Mouse (Mus musculus) ES-E14 (cell line): ENCODE results near the gene Slc6a1. TPM values are rescaled to one million over a fixed set of nuclear protein-coding genes. Genes with fewer than 3 reads are reported as not detected.
A peak's percentile ranks its signal among the peaks of the same experiment; 100 is the strongest.

ENCODE experiments used
- DNase-seq: peaks from one replicate; pipeline ENCODE4 v3.0.0-alpha.2; 2013; ENCODE audit warnings: low read depth, low spot score
- H3K27ac ChIP-seq: 2 replicates; pipeline ENCODE4 v1.5.1; 2012; ENCODE audit warnings: low read depth, mild to moderate bottlenecking, low read length, moderate library complexity, mixed read lengths; ENCODE audit not compliant: poor library complexity, insufficient read depth, severe bottlenecking
- H3K36me3 ChIP-seq: 2 replicates; pipeline ENCODE4 v1.6.1; 2012; ENCODE audit warnings: mild to moderate bottlenecking, low read length, moderate library complexity, mixed read lengths; ENCODE audit not compliant: control insufficient read depth, poor library complexity, insufficient read depth, severe bottlenecking
- H3K4me1 ChIP-seq, 2 experiments: fragments of 150-350 bp in 1 of 2; sonication (generic) in 1 of 2; 2 replicates each; pipeline ENCODE4 v1.6.1; 2012; ENCODE audit warnings: low read length in 2 of 2, mild to moderate bottlenecking in 1 of 2, mixed read lengths in 1 of 2; ENCODE audit not compliant: control insufficient read depth in 2 of 2, insufficient read depth in 2 of 2, poor library complexity in 1 of 2
- H3K4me3 ChIP-seq, 2 experiments: fragments of 150-350 bp in 1 of 2; sonication (generic) in 1 of 2; 2 replicates each; pipeline ENCODE4 v1.5.1; 2012; ENCODE audit warnings: low read length in 2 of 2, low read depth in 1 of 2, mild to moderate bottlenecking in 1 of 2, mixed read lengths in 1 of 2; ENCODE audit not compliant: insufficient read depth in 1 of 2, poor library complexity in 1 of 2, severe bottlenecking in 1 of 2
- H3K9ac ChIP-seq: 2 replicates; pipeline ENCODE4 v1.6.1; 2012; ENCODE audit warnings: low read depth, mild to moderate bottlenecking, low read length, mixed read lengths; ENCODE audit not compliant: poor library complexity, insufficient read depth, severe bottlenecking
- H3K9me3 ChIP-seq: fragments of 150-350 bp; sonication (generic); 2 replicates; pipeline ENCODE4 v1.6.1; 2012; ENCODE audit warnings: low read depth, mild to moderate bottlenecking, low read length; ENCODE audit not compliant: control insufficient read depth, insufficient read depth
- CHD2 ChIP-seq: IDR thresholded peaks from 2 replicates; pipeline ENCODE4 v1.6.1; 2014; ENCODE audit warnings: mild to moderate bottlenecking, low read depth, low read length, inconsistent platforms
- HCFC1 ChIP-seq: IDR thresholded peaks from 2 replicates; pipeline ENCODE4 v1.6.1; 2012; ENCODE audit warnings: low read length, inconsistent platforms, borderline replicate concordance; ENCODE audit not compliant: insufficient read depth
- MAFK ChIP-seq: IDR thresholded peaks from 2 replicates; pipeline ENCODE4 v1.6.1; 2014; ENCODE audit warnings: mild to moderate bottlenecking, low read depth, low read length, inconsistent platforms; ENCODE audit not compliant: insufficient read depth
- ZC3H11A ChIP-seq: IDR thresholded peaks from 2 replicates; pipeline ENCODE4 v1.6.1; 2012; ENCODE audit warnings: low read depth, mild to moderate bottlenecking, inconsistent platforms, low read length, borderline replicate concordance
- ZNF384 ChIP-seq: IDR thresholded peaks from 2 replicates; pipeline ENCODE4 v1.6.1; 2012; ENCODE audit warnings: low read depth, low read length, inconsistent platforms
- in situ Hi-C, 2 experiments: fragments of 600-800 bp; cut with MboI; formaldehyde crosslinking; loops; one replicate each; pipeline ENCODE4 v1.15.1; 2025; ENCODE audit warnings: low sequenced_read_pairs in 2 of 2, inconsistent platforms in 1 of 2; ENCODE audit not compliant: unreplicated experiment in 2 of 2
- total RNA-seq: library from RNA; depleted of rRNA; stranded (reverse); fragments of 300-350 nt; gene quantifications from 2 replicates; pipeline ENCODE4 v1.2.3, GENCODE M21; 2012; rRNA removed

Slc6a1 gene
- 10.3 and 10.6 TPM in 2 replicates for total RNA-seq

- no peaks in the 10 kb centered on the region for H3K36me3 ChIP-seq
- H3K4me3 ChIP-seq, result peak within 1 kb of the TSS; percentile 54 to 68
- H3K27ac ChIP-seq, result no peak within 1 kb of the TSS
- peak within 1 kb of the TSS; percentile 65 for H3K9ac ChIP-seq
- DNase-seq, result peak; percentile 70
- H3K4me1 ChIP-seq, result peaks cover 0 to 24% of the 10 kb centered on the region in 2 experiments; a peak in 2 of 4 replicates
- TF ChIP-seq HCFC1 (no peak), MAFK (no peak), ZC3H11A (no peak)
- in situ Hi-C loops, result no loop called here
- H3K9me3 ChIP-seq, result no peaks in the 10 kb centered on the region
Observed at GRCm38 (mm10) chr6:114282469-114283277, at the start of gene Slc6a1. Gene Slc6a1, plus strand, starts transcription at chr6:114282635.

DNA sequence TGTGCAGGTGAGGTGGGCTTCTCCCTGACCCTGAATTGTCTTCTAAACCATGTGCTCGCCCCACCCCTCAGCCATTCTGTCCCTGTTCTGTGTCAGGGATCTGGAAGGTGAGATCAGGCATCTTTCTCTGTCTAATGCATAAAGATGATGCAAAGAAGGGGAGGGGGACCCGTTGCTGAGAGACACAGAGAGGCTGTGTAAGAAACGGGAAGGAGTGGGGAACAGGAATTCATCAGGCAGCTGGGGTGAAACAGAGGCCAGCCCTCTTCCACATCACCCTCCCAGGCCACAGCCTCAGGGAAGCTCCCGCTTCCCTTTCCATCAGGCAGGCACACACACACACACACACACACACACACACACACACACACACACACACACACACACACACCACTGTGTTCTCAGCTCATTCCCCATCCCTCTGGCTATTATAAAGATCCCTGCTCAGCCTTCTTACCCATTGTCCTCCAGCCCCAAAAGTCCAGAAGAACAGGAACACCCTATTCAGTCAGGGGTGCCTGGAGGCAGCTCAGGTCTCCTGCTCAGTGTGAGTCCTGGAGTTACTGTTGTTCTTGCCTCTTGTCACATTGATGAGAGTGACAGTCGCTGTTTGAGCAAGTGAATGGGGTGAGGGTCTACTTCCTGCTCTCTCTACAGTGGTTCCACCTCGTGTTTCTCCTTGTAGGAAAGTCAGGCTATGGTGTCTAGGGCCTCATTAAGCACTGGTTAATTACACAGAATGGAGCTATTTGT, 43.4 kb upstream of the Slc6a1 start:
- Histone ChIP-seq H3K9ac (no peak overlapping the region), H3K9me3 (no peaks in the 10 kb centered on the region), H3K4me1 (no peaks in the 10 kb centered on the region), H3K27ac (no peak overlapping the region), H3K4me3 (no peak overlapping the region), H3K36me3 (no peaks in the 10 kb centered on the region)
- no peak for DNase-seq
- TF ChIP-seq CHD2 (no peak), HCFC1 (no peak), ZC3H11A (no peak), MAFK (no peak), ZNF384 (no peak)
- in situ Hi-C loops, result no loop called here

GRCm38 (mm10) chr6:114245665-114246064, 36.8 kb upstream of the Slc6a1 start:
- in situ Hi-C loops, result no loop called here
- DNase-seq, result no peak
- Histone ChIP-seq H3K9ac (no peak overlapping the region), H3K4me1 (no peaks in the 10 kb centered on the region), H3K4me3 (no peak overlapping the region), H3K27ac (no peak overlapping the region), H3K9me3 (no peaks in the 10 kb centered on the region), H3K36me3 (no peaks in the 10 kb centered on the region)
- TF ChIP-seq ZNF384 (no peak), HCFC1 (no peak), ZC3H11A (no peak), CHD2 (no peak), MAFK (no peak)

DNA sequence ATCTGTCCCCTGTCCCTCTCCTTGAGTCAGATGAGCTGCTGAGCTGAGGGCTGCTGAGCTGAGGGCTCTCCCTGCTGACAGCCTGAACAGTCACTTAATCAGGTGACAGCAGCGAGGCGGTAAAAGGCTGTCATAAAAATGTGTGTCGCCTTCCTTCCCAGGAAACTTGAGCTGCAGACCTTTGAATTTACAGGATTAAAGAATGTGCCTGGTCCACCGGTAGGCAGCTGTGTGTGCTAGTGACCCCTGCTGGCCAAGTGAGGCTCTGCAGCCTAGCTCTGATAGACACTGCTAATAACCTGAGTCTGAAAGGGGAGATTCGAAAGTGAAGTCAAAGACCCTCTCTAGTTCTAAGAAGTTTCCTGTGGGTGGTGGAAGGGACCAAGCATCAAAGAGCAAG, 32.1 kb upstream of the Slc6a1 start:
- Histone ChIP-seq H3K36me3 (no peaks in the 10 kb centered on the region), H3K4me1 (no peaks in the 10 kb centered on the region), H3K27ac (no peak overlapping the region), H3K9me3 (no peaks in the 10 kb centered on the region), H3K4me3 (no peak overlapping the region), H3K9ac (no peak overlapping the region)
- TF ChIP-seq ZNF384 (no peak), ZC3H11A (no peak), HCFC1 (no peak), MAFK (no peak), CHD2 (no peak)
- DNase-seq, result peak; percentile 53
- in situ Hi-C loops, result no loop called here
